Mouse (Mus musculus): ENCODE results near the gene Zyx. TPM values are rescaled to one million over a fixed set of nuclear protein-coding genes. Genes with fewer than 3 reads are reported as not detected.

Zyx gene
- 100 to 1,000 TPM; 169 to 198 TPM for total RNA-seq (2023)

DNA sequence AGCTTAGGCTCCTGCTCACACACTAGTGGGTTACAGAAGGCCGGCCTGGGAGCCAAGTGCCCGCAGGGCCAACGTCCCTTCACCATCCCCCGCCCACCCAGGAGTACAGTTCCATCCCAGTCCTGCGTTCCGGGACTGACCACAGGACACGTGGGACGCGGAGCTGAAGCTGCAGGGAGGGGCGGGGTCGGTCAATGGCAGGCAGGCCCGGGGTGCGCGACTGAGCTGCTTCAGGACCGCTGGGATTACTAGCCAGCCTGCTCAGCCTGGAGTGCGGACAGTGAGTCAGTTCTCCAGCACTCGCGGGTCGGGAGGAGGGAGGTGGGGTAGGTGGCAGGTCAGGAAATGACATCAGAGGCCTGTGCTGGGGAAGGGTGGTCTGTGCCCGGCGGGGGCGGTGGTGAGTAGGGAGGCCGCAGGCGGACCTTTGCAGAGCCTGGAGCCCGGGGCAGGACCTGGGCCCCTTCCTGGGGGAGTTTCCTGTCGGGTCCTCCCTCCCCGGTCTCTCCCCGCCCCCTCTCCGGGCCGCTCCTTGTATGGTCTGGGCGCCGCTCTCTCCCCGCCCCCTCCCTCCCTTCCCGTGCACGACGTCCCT lies at the start of gene Zyx:
Gene Zyx (plus strand): TSS at position 205 of the 595 bp plus-strand sequence.

DNA sequence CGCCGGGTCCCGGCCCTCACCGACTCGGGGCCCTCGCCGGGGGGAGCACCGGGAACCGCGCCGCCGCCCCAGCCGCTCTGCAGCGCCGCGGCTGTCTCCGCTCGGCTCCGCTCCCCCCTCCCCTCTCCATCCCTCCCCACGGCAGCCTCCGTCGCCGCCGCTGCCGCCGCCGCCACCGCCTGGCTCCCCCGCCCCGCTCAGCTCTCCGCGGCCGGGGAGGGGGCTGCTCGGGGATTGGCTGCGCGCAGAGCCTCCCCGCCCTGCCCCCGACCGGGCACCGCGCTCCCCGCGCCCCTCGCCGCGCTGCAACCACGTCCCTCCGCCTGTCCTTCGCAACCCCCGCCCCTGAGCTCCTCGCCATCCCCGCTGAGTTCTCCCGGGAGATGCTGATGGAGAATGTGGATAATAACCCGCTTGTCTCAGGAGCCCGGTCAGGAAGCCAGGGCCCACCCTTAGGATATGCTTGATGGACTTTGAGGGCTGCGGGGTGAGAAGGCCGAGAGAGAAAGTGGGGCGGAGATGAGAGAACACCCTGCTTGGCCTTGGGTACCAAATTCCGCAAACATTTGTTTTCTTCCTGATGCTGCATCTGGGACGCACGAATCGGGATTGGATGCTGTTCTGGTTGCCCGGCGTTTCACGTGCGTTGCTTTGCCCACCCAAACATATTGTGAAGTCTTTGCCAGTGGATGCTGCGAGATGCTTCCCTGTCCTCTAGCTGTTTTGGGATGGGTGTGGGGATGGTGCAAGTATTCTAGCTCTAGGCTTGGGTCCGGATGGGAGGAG lies 24.8 kb upstream of the Zyx start, which contains the start of gene Fam131b:
Gene Fam131b (minus strand): TSS at position 162 of the 786 bp plus-strand sequence.

GRCm38 (mm10) chr6:42372816-42373547 lies 23.6 kb downstream of the Zyx start, which contains the start of gene Epha1:
Gene Epha1 (minus strand): TSS chr6:42373268.

DNA sequence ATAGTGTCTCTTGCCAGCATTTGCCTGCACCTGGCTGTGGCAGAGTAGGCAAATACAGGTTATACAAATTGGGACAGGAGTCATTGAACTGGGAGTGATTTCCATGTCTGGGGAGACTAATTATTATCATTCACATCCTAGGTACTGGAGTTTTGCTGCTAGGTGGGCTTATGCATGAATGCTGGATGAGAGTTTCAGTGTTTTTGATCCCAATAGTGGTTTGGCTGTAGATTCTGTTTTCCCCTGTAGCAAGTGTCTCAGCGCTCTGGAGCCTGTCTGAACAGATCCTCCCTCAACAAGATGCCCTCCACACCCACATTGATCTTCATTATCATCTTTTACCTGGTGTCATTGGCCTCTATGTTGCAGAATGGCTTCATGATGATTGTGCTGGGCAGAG lies 50.5 kb downstream of the Zyx start, which contains the start of gene Tas2r143:
Gene Tas2r143 (plus strand): TSS at position 301 of the 400 bp plus-strand sequence.

GRCm38 (mm10) chr6:42405134-42405533 lies 55.7 kb downstream of the Zyx start, which contains the start of gene Tas2r135:
Gene Tas2r135 (plus strand): TSS chr6:42405434.

Other genes with a start within 250 kb of the Zyx start
- gene Tas2r139, start 208.7 kb upstream of the Zyx start, total RNA-seq (2023): not detected
- gene Tas2r144, start 134.3 kb upstream of the Zyx start, total RNA-seq (2023): not detected
- 10 to 100 TPM in 1 of 2 experiments, 1 to 10 TPM in 1; 7.4 to 11.6 TPM for gene Gstk1, start 103.7 kb upstream of the Zyx start, total RNA-seq (2023)
- not detected for gene Tmem139, start 87.7 kb upstream of the Zyx start, total RNA-seq (2023)
- 100 to 1,000 TPM; 102 to 106 TPM for gene Casp2, start 84.6 kb upstream of the Zyx start, total RNA-seq (2023)
- gene Clcn1, start 62.9 kb upstream of the Zyx start, total RNA-seq (2023): 1 to 10 TPM; 1.4 to 1.5 TPM
- under 1 TPM; 0.35 to 0.53 TPM for gene Fam131b, start 25.0 kb upstream of the Zyx start, total RNA-seq (2023)
- under 1 TPM in 1 of 2 experiments, not detected in 1; 0.23 TPM for gene Epha1, start 23.6 kb downstream of the Zyx start, total RNA-seq (2023)
- 1 to 10 TPM in 1 of 2 experiments, not detected in 1; 2.5 TPM for gene Tas2r143, start 50.6 kb downstream of the Zyx start, total RNA-seq (2023)
- under 1 TPM in 1 of 2 experiments, not detected in 1; 0.71 TPM for gene Tas2r135, start 55.8 kb downstream of the Zyx start, total RNA-seq (2023)
- under 1 TPM in 1 of 2 experiments, not detected in 1; 0.86 TPM for gene Tas2r126, start 84.9 kb downstream of the Zyx start, total RNA-seq (2023)
- gene Olfr458, start 115.6 kb downstream of the Zyx start, total RNA-seq (2023): not detected
- not detected for gene Olfr457, start 126.7 kb downstream of the Zyx start, total RNA-seq (2023)
- gene Olfr456, start 137.6 kb downstream of the Zyx start, total RNA-seq (2023): not detected
- gene Olfr455, start 198.0 kb downstream of the Zyx start, total RNA-seq (2023): not detected
- not detected for gene Tcaf3, start 248.1 kb downstream of the Zyx start, total RNA-seq (2023)

All from T-cell, adult 66 days (primary cell).